Mouse (Mus musculus) testis, adult 2 months (tissue): ENCODE results near the gene Gm28539. TPM values are rescaled to one million over a fixed set of nuclear protein-coding genes. Genes with fewer than 3 reads are reported as not detected.

ENCODE experiments used
- H3K27ac ChIP-seq: fragments of 200-500 bp; 2 replicates; pipeline ENCODE4 v1.5.1; 2012; ENCODE audit warnings: low read depth, low read length; ENCODE audit not compliant: control insufficient read depth, insufficient read depth
- H3K27me3 ChIP-seq: fragments of 200-500 bp; 2 replicates; pipeline ENCODE4 v1.6.1; 2012; ENCODE audit warnings: mild to moderate bottlenecking, low read length, moderate library complexity; ENCODE audit not compliant: control insufficient read depth, insufficient read depth
- H3K36me3 ChIP-seq: fragments of 200-500 bp; 2 replicates; pipeline ENCODE4 v1.6.1; 2012; ENCODE audit warnings: mild to moderate bottlenecking, low read length; ENCODE audit not compliant: control insufficient read depth, insufficient read depth
- H3K4me1 ChIP-seq: fragments of 200-500 bp; 2 replicates; pipeline ENCODE4 v1.6.1; 2012; ENCODE audit warnings: low read length; ENCODE audit not compliant: control insufficient read depth, insufficient read depth
- H3K4me3 ChIP-seq: fragments of 200-500 bp; 2 replicates; pipeline ENCODE4 v1.5.1; 2012; ENCODE audit warnings: low read depth, mild to moderate bottlenecking, low read length, moderate library complexity, mixed read lengths; ENCODE audit not compliant: control insufficient read depth
- CTCF ChIP-seq: fragments of 200-500 bp; IDR thresholded peaks from 2 replicates; pipeline ENCODE4 v1.5.1; 2012; ENCODE audit warnings: low read depth, mild to moderate bottlenecking, inconsistent platforms, low read length, moderate library complexity; ENCODE audit not compliant: control insufficient read depth, insufficient read depth, insufficient replicate concordance
- POLR2A ChIP-seq: fragments of 200-500 bp; IDR thresholded peaks from 2 replicates; pipeline ENCODE4 v1.6.1; 2012; ENCODE audit warnings: low read depth, mild to moderate bottlenecking, inconsistent platforms, low read length, moderate library complexity; ENCODE audit not compliant: control insufficient read depth
- polyA plus RNA-seq: library from polyadenylated mRNA; depleted of rRNA; stranded (reverse); fragments of >200 nt; gene quantifications from 2 replicates; pipeline ENCODE4 v1.2.3, GENCODE M21; 2012

Gene Gm28539
- polyA plus RNA-seq, 1 experiment = not detected

DNA sequence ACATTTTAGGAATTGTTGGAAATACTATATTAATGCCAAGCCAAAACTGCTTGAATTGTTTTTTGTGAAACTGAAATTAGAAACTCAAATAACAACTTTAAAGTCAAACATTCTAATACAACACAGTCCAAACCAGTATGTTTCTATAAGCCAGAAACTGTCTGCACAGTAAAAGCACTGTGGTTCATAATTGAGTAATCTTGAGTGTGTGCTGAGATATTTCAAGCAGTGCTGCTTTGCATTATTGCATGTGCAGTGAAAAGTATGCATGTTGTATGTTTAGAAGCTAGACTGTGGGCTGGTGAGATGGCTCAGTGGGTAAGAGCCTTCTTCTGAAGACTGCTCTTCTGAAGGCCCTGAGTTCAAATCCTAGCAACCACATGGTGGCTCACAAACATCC lies 47.7 kb downstream of the Gm28539 start:
- Histone ChIP-seq H3K4me3 (no peak overlapping the region), H3K36me3 (no peaks in the 10 kb centered on the region), H3K27ac (no peak overlapping the region), H3K27me3 (no peaks in the 10 kb centered on the region), H3K4me1 (no peaks in the 10 kb centered on the region)
- TF ChIP-seq POLR2A = no peak
- no peak for TF ChIP-seq CTCF

DNA sequence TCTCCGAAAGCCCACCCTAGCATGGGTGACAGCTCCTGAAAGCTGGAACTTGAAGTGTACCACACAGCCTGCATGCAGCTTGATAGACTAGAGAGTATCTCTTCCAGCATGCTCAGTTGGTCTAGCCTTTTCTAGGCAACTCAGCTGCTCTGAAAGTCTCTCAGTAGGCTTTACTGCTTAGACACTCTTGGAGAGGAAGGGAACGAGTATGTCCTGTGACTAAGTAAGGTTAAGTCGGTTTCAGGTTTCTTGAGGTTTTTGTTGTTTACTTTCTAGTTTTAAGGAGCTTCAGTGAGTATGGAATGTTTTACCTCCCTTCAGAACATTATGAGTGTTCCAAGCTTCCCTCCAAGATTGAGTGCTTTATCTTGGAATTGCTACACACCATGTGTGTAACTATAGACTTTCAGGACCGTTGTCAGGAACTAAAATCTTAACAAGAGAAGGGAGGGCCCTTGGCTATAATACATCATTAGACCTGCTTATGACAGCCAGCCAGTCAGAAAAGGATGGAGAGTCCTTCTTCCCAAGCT lies 57.5 kb downstream of the Gm28539 start:
- no peak overlapping the region for H3K4me3 ChIP-seq
- H3K27me3 ChIP-seq = no peaks in the 10 kb centered on the region
- TF ChIP-seq POLR2A (no peak), CTCF (no peak)
- peaks cover 1% of the 10 kb centered on the region; the same call in 1 of the 2 replicates for H3K36me3 ChIP-seq
- H3K4me1 ChIP-seq = no peaks in the 10 kb centered on the region
- no peak overlapping the region for H3K27ac ChIP-seq

DNA sequence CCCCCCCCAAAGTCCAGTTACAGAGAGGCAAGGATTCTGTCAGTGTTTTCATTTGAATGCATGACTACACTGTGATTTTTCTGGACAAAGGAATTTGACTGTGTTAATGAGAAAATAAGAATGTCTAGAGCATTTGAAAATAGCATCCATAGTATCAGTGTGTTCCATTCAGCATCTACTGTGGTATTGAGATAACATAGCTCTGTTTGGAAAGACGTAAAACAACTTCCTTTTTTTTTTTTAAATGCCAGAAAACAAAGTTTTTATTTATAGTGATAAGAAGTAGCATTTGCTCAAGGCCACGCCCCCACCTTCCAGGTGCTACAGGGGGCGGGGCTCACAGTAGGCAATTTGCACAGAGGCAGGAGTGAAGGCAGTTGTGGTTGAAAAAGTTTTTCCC lies 58.9 kb downstream of the Gm28539 start:
- no peaks in the 10 kb centered on the region for H3K4me1 ChIP-seq
- H3K4me3 ChIP-seq = no peak overlapping the region
- H3K27me3 ChIP-seq = no peaks in the 10 kb centered on the region
- peaks cover 1% of the 10 kb centered on the region; the same call in 1 of the 2 replicates for H3K36me3 ChIP-seq
- TF ChIP-seq CTCF = no peak
- no peak for TF ChIP-seq POLR2A
- no peak overlapping the region for H3K27ac ChIP-seq

DNA sequence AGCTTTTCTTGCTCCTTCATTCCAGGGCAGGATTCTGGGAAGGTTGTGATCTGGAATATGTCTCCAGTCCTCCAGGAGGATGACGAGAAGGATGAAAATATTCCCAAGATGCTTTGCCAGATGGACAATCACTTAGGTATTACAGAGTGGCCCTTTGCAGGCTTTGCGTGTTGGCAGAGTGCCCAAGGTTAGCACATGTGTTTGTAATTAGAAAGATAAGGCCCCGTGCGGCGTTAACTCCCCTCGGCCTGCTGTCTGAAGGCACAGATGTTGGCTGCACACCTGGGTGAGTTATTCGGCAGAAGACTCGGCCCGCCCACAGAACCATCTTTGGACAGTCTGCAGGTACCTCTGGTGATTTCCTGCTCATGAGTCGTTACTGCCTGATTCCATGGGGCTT lies 60.0 kb downstream of the Gm28539 start:
- H3K4me3 ChIP-seq = no peak overlapping the region
- no peaks in the 10 kb centered on the region for H3K27me3 ChIP-seq
- H3K4me1 ChIP-seq = no peaks in the 10 kb centered on the region
- peaks cover 1% of the 10 kb centered on the region; the same call in 1 of the 2 replicates for H3K36me3 ChIP-seq
- H3K27ac ChIP-seq = no peak overlapping the region
- TF ChIP-seq CTCF (no peak), POLR2A (no peak)

DNA sequence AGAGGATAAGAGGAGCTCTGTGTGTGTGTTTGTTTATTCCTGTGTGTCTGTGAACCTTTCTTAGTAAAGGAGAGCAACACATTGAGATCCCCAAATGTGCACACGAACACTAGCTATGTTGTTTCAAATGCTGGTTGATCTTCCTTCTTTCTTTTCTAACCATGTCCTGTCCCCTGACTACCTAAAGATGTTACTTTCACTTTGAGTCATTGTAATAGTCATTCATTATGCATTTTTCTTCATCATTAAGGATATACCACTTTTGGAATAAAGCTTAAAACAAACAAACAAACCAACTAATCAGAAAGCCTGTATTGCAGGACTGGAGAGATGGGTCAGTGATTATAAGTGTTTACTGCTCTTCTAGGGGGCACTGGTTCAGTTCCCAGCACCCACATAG lies 69.3 kb downstream of the Gm28539 start:
- Histone ChIP-seq H3K27me3 (no peaks in the 10 kb centered on the region), H3K4me3 (no peak overlapping the region), H3K4me1 (no peaks in the 10 kb centered on the region), H3K36me3 (no peaks in the 10 kb centered on the region), H3K27ac (no peak overlapping the region)
- no peak for TF ChIP-seq POLR2A
- TF ChIP-seq CTCF = no peak

DNA sequence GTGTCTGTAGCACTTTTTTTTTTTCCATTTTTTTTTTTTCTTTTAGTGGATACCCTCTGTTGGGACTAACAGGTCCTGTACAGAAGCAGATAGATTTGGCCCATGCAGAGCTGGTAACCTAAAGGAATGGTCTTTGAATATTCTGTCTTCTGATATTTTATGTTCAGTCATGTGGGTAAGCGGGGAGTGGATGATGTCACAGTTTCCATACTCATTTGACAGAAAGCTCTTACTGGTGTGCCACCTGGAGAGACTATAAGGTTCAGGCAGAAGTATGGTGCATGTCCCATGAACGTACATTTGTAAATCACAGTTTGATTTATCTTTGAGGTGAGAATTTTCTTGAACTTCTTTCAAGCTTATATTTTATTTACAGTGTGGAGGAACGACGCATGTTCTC lies 79.7 kb downstream of the Gm28539 start:
- Histone ChIP-seq H3K36me3 (no peaks in the 10 kb centered on the region; the same call in 1 of the 2 replicates), H3K4me1 (no peaks in the 10 kb centered on the region), H3K4me3 (no peak overlapping the region), H3K27ac (no peak overlapping the region), H3K27me3 (no peaks in the 10 kb centered on the region)
- TF ChIP-seq CTCF (no peak), POLR2A (no peak)

DNA sequence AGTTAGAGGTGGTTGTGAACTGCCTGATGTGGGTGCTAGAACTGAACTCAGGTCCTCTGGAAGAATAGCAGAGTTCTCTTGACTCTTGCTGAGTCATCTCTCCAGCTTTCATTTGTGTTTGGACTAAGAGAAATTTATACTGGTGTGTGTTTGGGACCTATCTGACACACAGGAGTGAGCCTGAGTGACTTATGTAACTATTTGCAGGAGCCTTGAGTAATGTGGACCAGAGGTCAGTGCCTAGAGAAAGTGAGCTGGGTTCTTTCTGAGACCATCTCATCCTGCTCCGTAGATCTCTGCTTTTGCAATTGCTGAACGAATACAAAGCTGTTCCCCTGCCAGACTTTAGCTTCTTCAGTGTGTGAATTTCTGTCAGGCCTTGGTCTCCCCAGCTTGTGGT lies 85.4 kb downstream of the Gm28539 start:
- no peak overlapping the region for H3K4me3 ChIP-seq
- H3K27ac ChIP-seq = no peak overlapping the region
- H3K4me1 ChIP-seq = no peaks in the 10 kb centered on the region
- H3K36me3 ChIP-seq = no peaks in the 10 kb centered on the region; the same call in none of the 2 replicates
- TF ChIP-seq CTCF (no peak), POLR2A (no peak)
- no peaks in the 10 kb centered on the region for H3K27me3 ChIP-seq

DNA sequence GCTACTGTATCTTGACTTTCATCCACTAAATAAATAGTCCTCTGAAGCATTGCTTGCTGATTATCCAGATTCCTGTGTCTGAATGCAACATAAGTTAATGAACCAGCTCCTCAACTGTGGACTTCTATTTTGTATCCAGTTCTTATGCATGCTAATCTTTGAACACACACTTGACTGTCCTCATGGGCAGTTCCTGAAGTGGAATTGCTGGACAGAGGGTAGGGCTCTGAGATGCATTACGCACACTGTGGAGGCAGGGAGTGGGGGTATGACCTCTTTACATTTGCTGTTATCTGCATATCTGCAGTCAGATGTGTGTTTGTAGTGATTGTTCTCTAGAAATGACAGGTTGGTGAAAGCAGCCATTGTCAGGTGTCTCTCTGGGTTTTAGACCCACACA lies 91.6 kb downstream of the Gm28539 start:
- H3K27ac ChIP-seq = no peak overlapping the region
- no peaks in the 10 kb centered on the region for H3K27me3 ChIP-seq
- no peaks in the 10 kb centered on the region for H3K4me1 ChIP-seq
- peaks cover 4% of the 10 kb centered on the region for H3K36me3 ChIP-seq
- TF ChIP-seq CTCF (no peak), POLR2A (no peak)
- H3K4me3 ChIP-seq = no peak overlapping the region
